Mouse (Mus musculus): ENCODE results near the gene Ap4b1.

DNA sequence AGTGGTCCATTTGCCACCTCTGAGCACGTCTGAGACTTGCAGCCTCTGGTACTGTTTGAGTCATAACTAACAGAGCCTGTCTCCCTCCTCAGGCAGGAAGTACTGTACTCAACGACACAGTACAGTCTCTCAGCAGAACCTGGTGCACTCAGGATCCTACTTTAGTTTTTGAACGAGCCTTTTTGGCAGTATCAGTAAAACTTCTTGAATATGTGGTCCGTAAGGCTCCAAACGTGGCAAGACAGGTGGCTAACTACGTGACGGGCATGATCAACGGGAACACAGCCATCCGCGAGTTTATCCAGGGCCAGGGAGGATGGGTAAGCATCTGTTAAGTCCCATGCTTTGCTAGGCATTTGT is 26.6 kb downstream of the Ap4b1 start:
- no peak for TF ChIP-seq CTCF (IDR thresholded peaks at IDR 0.05; ENCODE audit: insufficient read depth, low read length)
- TF ChIP-seq POLR2A (IDR thresholded peaks at IDR 0.05; ENCODE audit: borderline replicate concordance, extremely low read depth, low read depth, low read length), result no peak

Measured in lung, adult 2 months (tissue).